Mouse (Mus musculus): ENCODE measurements around the gene Sval1. TPM values are rescaled to one million over a fixed set of nuclear protein-coding genes. Genes with fewer than 3 reads are reported as not detected.

The Sval1 gene
- polyA plus RNA-seq (2012; rRNA removed): not detected in 2 replicates

GRCm38 (mm10) chr6:41951330-41951729 is at the start of gene Sval1:
Sval1 (plus strand) TSS chr6:41951630.

GRCm38 (mm10) chr6:41967840-41968239 is 16.4 kb downstream of the Sval1 start, which contains the start of gene Sval3:
Sval3 (plus strand) TSS chr6:41968140.

Other genes with a start within 250 kb of the Sval1 start
- 0.63 and 0.71 TPM in 2 replicates for gene Kel, start 247.3 kb upstream of the Sval1 start, polyA plus RNA-seq (2012; rRNA removed)
- gene Olfr459, start 176.5 kb upstream of the Sval1 start, polyA plus RNA-seq (2012; rRNA removed): not detected in 2 replicates
- gene Pip, start 104.1 kb upstream of the Sval1 start, polyA plus RNA-seq (2012; rRNA removed): not detected in 2 replicates
- gene Sval2, start 98.6 kb upstream of the Sval1 start, polyA plus RNA-seq (2012; rRNA removed): not detected in 2 replicates
- gene Sval3, start 16.5 kb downstream of the Sval1 start, polyA plus RNA-seq (2012; rRNA removed): not detected in 2 replicates
- gene Sva, start 86.8 kb downstream of the Sval1 start, polyA plus RNA-seq (2012; rRNA removed): not detected in 2 replicates
- gene Tas2r139, start 189.3 kb downstream of the Sval1 start, polyA plus RNA-seq (2012; rRNA removed): not detected in 2 replicates

Data from central nervous system, embryonic 14 days (tissue).